Mouse (Mus musculus) kidney, embryonic 16.5 days (tissue): ENCODE measurements around the gene Oprl1. TPM values are rescaled to one million over a fixed set of nuclear protein-coding genes. Genes with fewer than 3 reads are reported as not detected.

Experiments used
- polyA plus RNA-seq: library from polyadenylated mRNA; unstranded; fragments of >200 nt; fragmentation: Nextera tagmentation; extraction: Ambion mirVana; gene quantifications from 2 replicates; pipeline ENCODE4 v1.2.1, GENCODE M21; 2015

Oprl1 gene
- polyA plus RNA-seq, 1 experiment from 2014 or later = 0.50 TPM

Other genes with a start within 250 kb of the Oprl1 start
- gene Abhd16b, start 221.8 kb upstream of the Oprl1 start, polyA plus RNA-seq = 0.15 and 0.20 TPM in 2 replicates
- 168 and 172 TPM in 2 replicates for gene Tpd52l2, start 217.9 kb upstream of the Oprl1 start, polyA plus RNA-seq
- gene Dnajc5, start 194.5 kb upstream of the Oprl1 start, polyA plus RNA-seq = 91.7 and 100 TPM in 2 replicates
- gene Uckl1, start 130.1 kb upstream of the Oprl1 start, polyA plus RNA-seq = 66.9 and 71.7 TPM in 2 replicates
- gene Prpf6, start 123.1 kb upstream of the Oprl1 start, polyA plus RNA-seq = 75.2 and 79.7 TPM in 2 replicates
- gene Zfp512b, start 122.2 kb upstream of the Oprl1 start, polyA plus RNA-seq = 37.8 and 41.1 TPM in 2 replicates
- 29.5 and 31.4 TPM in 2 replicates for gene Samd10, start 115.8 kb upstream of the Oprl1 start, polyA plus RNA-seq
- 0.21 and 0.49 TPM in 2 replicates for gene Gm29797, start 58.0 kb upstream of the Oprl1 start, polyA plus RNA-seq
- gene Sox18, start 43.4 kb upstream of the Oprl1 start, polyA plus RNA-seq = 61.6 and 65.2 TPM in 2 replicates
- 29.3 and 29.9 TPM in 2 replicates for gene Tcea2, start 34.7 kb upstream of the Oprl1 start, polyA plus RNA-seq
- 67.7 and 72.1 TPM in 2 replicates for gene Rgs19, start 21.0 kb upstream of the Oprl1 start, polyA plus RNA-seq
- gene Lkaaear1, start 16.6 kb upstream of the Oprl1 start, polyA plus RNA-seq = not detected in 2 replicates
- 0.27 and 0.31 TPM in 2 replicates for gene Myt1, start 48.3 kb downstream of the Oprl1 start, polyA plus RNA-seq
- 36.6 and 40.9 TPM in 2 replicates for gene Pcmtd2, start 122.8 kb downstream of the Oprl1 start, polyA plus RNA-seq
- gene Polr3k, start 149.3 kb downstream of the Oprl1 start, polyA plus RNA-seq = 70.4 and 71.5 TPM in 2 replicates